Mouse (Mus musculus) heart, embryonic 13.5 days (tissue): Measurements from ENCODE around the gene Il6. TPM values are rescaled to one million over a fixed set of nuclear protein-coding genes. Genes with fewer than 3 reads are reported as not detected.
"Not testable (repeated sequence)": the region's sequence is repeated elsewhere in the genome, so short reads cannot be mapped to it uniquely, and the experiment has no call there.

Experiments
- ATAC-seq: fragments of 200-750 bp; cut with Nextera tagmentation; 2 replicates; pipeline ENCODE4 v1.8.0; 2017; ENCODE audit warnings: moderate TSS enrichment; ENCODE audit not compliant: insufficient number of reproducible peaks, low FRiP score, low TSS enrichment; ENCODE audit errors: extremely low read depth
- H3K27ac ChIP-seq: fragments of 300-500 bp; sonication (generic); replicated peaks from 2 replicates; pipeline ENCODE4 v1.5.1; 2015; ENCODE audit warnings: moderate library complexity, mild to moderate bottlenecking, inconsistent platforms
- H3K27me3 ChIP-seq: fragments of 300-500 bp; sonication (generic); replicated peaks from 2 replicates; pipeline ENCODE4 v1.6.1; 2015; ENCODE audit warnings: mild to moderate bottlenecking, inconsistent platforms
- H3K36me3 ChIP-seq: fragments of 300-500 bp; sonication (generic); 2 replicates; pipeline ENCODE4 v1.6.1; 2015; ENCODE audit warnings: mild to moderate bottlenecking, inconsistent platforms
- H3K4me1 ChIP-seq: fragments of 300-500 bp; sonication (generic); 2 replicates; pipeline ENCODE4 v1.6.1; 2015; ENCODE audit warnings: inconsistent platforms
- H3K4me2 ChIP-seq: fragments of 300-500 bp; sonication (generic); 2 replicates; pipeline ENCODE4 v1.6.1; 2015; ENCODE audit warnings: inconsistent platforms, mild to moderate bottlenecking, moderate library complexity
- H3K4me3 ChIP-seq: fragments of 300-500 bp; sonication (generic); 2 replicates; pipeline ENCODE4 v1.5.1; 2015; ENCODE audit warnings: moderate library complexity, mild to moderate bottlenecking, inconsistent platforms
- H3K9ac ChIP-seq: fragments of 300-500 bp; sonication (generic); 2 replicates; pipeline ENCODE4 v1.6.1; 2015; ENCODE audit warnings: inconsistent platforms, mild to moderate bottlenecking, moderate library complexity
- H3K9me3 ChIP-seq: fragments of 300-500 bp; sonication (generic); 2 replicates; pipeline ENCODE4 v1.6.1; 2016; ENCODE audit warnings: inconsistent platforms
- WGBS: fragments of 180-500 bp; shearing (Covaris S2); methylation state at CpG from one replicate; pipeline ENCODE4 v1.1.7; 2015; ENCODE audit warnings: mixed read lengths; 5-methylcytosine and 5-hydroxymethylcytosine counted together
- polyA plus RNA-seq: library from polyadenylated mRNA; unstranded; fragments of >200 nt; fragmentation: Nextera tagmentation; extraction: Ambion mirVana; gene quantifications from 2 replicates; pipeline ENCODE4 v1.2.1, GENCODE M21; 2015

The Il6 gene
- polyA plus RNA-seq, 1 experiment from 2014 or later: 0.17 TPM

- not testable (repeated sequence) for H3K27ac ChIP-seq, H3K4me3 ChIP-seq, ATAC-seq, H3K4me2 ChIP-seq, H3K9ac ChIP-seq, H3K36me3 ChIP-seq, H3K9me3 ChIP-seq, H3K4me1 ChIP-seq, H3K27me3 ChIP-seq
- 49% methylated on average over 2 of the region's 2 CpGs for WGBS
Observed at GRCm38 (mm10) chr5:30037111-30037510, 24.2 kb downstream of the Il6 start.

GRCm38 (mm10) chr5:30039324-30039723 lies 26.4 kb downstream of the Il6 start:
- not testable (repeated sequence) for H3K4me3 ChIP-seq, H3K27me3 ChIP-seq, H3K4me2 ChIP-seq, H3K36me3 ChIP-seq, H3K9ac ChIP-seq, H3K27ac ChIP-seq, ATAC-seq, H3K9me3 ChIP-seq, H3K4me1 ChIP-seq
- 54% methylated on average over 5 of the region's 5 CpGs for WGBS

GRCm38 (mm10) chr5:30039841-30040240 lies 26.9 kb downstream of the Il6 start:
- H3K36me3 ChIP-seq, ATAC-seq, H3K4me1 ChIP-seq, H3K4me3 ChIP-seq, H3K27ac ChIP-seq, H3K27me3 ChIP-seq, H3K4me2 ChIP-seq, H3K9ac ChIP-seq, H3K9me3 ChIP-seq: not testable (repeated sequence)
- 45% methylated on average over 4 of the region's 4 CpGs for WGBS

- H3K27me3 ChIP-seq: no peaks in the 10 kb centered on the region
- no peak overlapping the region for H3K4me3 ChIP-seq
- H3K4me2 ChIP-seq: no peak overlapping the region
- H3K9ac ChIP-seq: no peak overlapping the region
- H3K36me3 ChIP-seq: peaks cover 45% of the 10 kb centered on the region
- 92% methylated on average over 6 of the region's 6 CpGs for WGBS
- no peaks in the 10 kb centered on the region for H3K4me1 ChIP-seq
- no peaks in the 10 kb centered on the region for H3K9me3 ChIP-seq
- ATAC-seq: no peak
- no peak overlapping the region for H3K27ac ChIP-seq
Observed at GRCm38 (mm10) chr5:30058216-30058731, 45.4 kb downstream of the Il6 start.

- H3K27me3 ChIP-seq, H3K27ac ChIP-seq, H3K4me3 ChIP-seq, ATAC-seq, H3K9me3 ChIP-seq, H3K4me1 ChIP-seq, H3K4me2 ChIP-seq, H3K9ac ChIP-seq: not testable (repeated sequence)
- peaks cover 58% of the 10 kb centered on the region for H3K36me3 ChIP-seq
- WGBS: 83% methylated on average over 5 of the region's 5 CpGs
Observed at GRCm38 (mm10) chr5:30059607-30060006, 46.7 kb downstream of the Il6 start.

- Histone ChIP-seq H3K9me3 (no peaks in the 10 kb centered on the region), H3K4me3 (no peak overlapping the region), H3K36me3 (peaks cover 84% of the 10 kb centered on the region), H3K4me2 (no peak overlapping the region), H3K4me1 (peaks cover 14% of the 10 kb centered on the region), H3K27ac (no peak overlapping the region), H3K27me3 (no peaks in the 10 kb centered on the region), H3K9ac (no peak overlapping the region)
- 82% methylated on average over 6 of the region's 6 CpGs for WGBS
- no peak for ATAC-seq
Observed at GRCm38 (mm10) chr5:30067726-30068125, 54.8 kb downstream of the Il6 start.

Other genes with a start within 250 kb of the Il6 start
- 117 and 127 TPM in 2 replicates for gene Tyms, start 60.5 kb downstream of the Il6 start, polyA plus RNA-seq
- 0.17 and 0.25 TPM in 2 replicates for gene Garem2, start 92.0 kb downstream of the Il6 start, polyA plus RNA-seq
- gene 3110082J24Rik, start 93.0 kb downstream of the Il6 start, polyA plus RNA-seq: not detected in 2 replicates
- 212 and 223 TPM in 2 replicates for gene Hadha, start 142.0 kb downstream of the Il6 start, polyA plus RNA-seq
- gene Hadhb, start 142.1 kb downstream of the Il6 start, polyA plus RNA-seq: 318 and 345 TPM in 2 replicates
- gene Adgrf3, start 192.6 kb downstream of the Il6 start, polyA plus RNA-seq: 0.19 and 0.78 TPM in 2 replicates
- gene Selenoi, start 219.5 kb downstream of the Il6 start, polyA plus RNA-seq: 13.6 and 15.5 TPM in 2 replicates